Mouse (Mus musculus): ENCODE measurements at regions not wholly inside any gene's neighbourhood (a gene's known extent, or its start where the extent isn't known, plus 50 kb on each side); places are given as distances from the start of the nearest gene placed in this dataset.

- H3K4me1 ChIP-seq (ENCODE audit: control insufficient read depth, insufficient read depth, low read length): no peaks in the 10 kb centered on the region
- no peak overlapping the region for H3K27ac ChIP-seq (ENCODE audit: low read depth, low read length)
- no peaks in the 10 kb centered on the region for H3K9me3 ChIP-seq (ENCODE audit: control insufficient read depth, low read length)
- WGBS: 95% methylated on average over 3 of the region's 3 CpGs
- no peaks in the 10 kb centered on the region for H3K27me3 ChIP-seq (ENCODE audit: control insufficient read depth, insufficient read depth, low read length)
- no peak overlapping the region for H3K9ac ChIP-seq (ENCODE audit: low read depth, low read length)
- H3K4me2 ChIP-seq (replicated peaks; ENCODE audit: low read depth, low read length): no peak overlapping the region
- ATAC-seq (ENCODE audit: low FRiP score, low TSS enrichment): no peak
- no peaks in the 10 kb centered on the region for H3K36me3 ChIP-seq (ENCODE audit: control insufficient read depth, insufficient read depth, low read length)
- no peak overlapping the region for H3K4me3 ChIP-seq (ENCODE audit: low read length)
Observed at GRCm38 (mm10) chr1:154089815-154090214, 111.2 kb upstream of the Zfp648 start.

- no peak overlapping the region for H3K4me2 ChIP-seq (replicated peaks; ENCODE audit: low read depth, low read length)
- H3K4me1 ChIP-seq (ENCODE audit: control insufficient read depth, insufficient read depth, low read length): no peaks in the 10 kb centered on the region
- H3K27me3 ChIP-seq (ENCODE audit: control insufficient read depth, insufficient read depth, low read length): no peaks in the 10 kb centered on the region
- ATAC-seq (ENCODE audit: low FRiP score, low TSS enrichment): no peak
- H3K9me3 ChIP-seq (ENCODE audit: control insufficient read depth, low read length): no peaks in the 10 kb centered on the region
- no peak overlapping the region for H3K27ac ChIP-seq (ENCODE audit: low read depth, low read length)
- WGBS: 74% methylated on average over 7 of the region's 7 CpGs
- H3K4me3 ChIP-seq (ENCODE audit: low read length): no peak overlapping the region
- H3K36me3 ChIP-seq (ENCODE audit: control insufficient read depth, insufficient read depth, low read length): no peaks in the 10 kb centered on the region
- H3K9ac ChIP-seq (ENCODE audit: low read depth, low read length): no peak overlapping the region
Observed at GRCm38 (mm10) chr1:154090521-154091490, 110.2 kb upstream of the Zfp648 start.

- Histone ChIP-seq H3K4me2 (replicated peaks; ENCODE audit: low read depth, low read length) (no peak overlapping the region), H3K4me1 (ENCODE audit: control insufficient read depth, insufficient read depth, low read length) (no peaks in the 10 kb centered on the region), H3K27ac (ENCODE audit: low read depth, low read length) (no peak overlapping the region), H3K9me3 (ENCODE audit: control insufficient read depth, low read length) (no peaks in the 10 kb centered on the region), H3K27me3 (ENCODE audit: control insufficient read depth, insufficient read depth, low read length) (no peaks in the 10 kb centered on the region), H3K4me3 (ENCODE audit: low read length) (no peak overlapping the region), H3K9ac (ENCODE audit: low read depth, low read length) (no peak overlapping the region), H3K36me3 (ENCODE audit: control insufficient read depth, insufficient read depth, low read length) (no peaks in the 10 kb centered on the region)
- no peak for ATAC-seq (ENCODE audit: low FRiP score, low TSS enrichment)
- WGBS: 80% methylated on average over 4 of the region's 4 CpGs
Observed at GRCm38 (mm10) chr1:154093549-154093948, 107.4 kb upstream of the Zfp648 start.

- Histone ChIP-seq H3K9me3 (ENCODE audit: control insufficient read depth, low read length) (no peaks in the 10 kb centered on the region), H3K9ac (ENCODE audit: low read depth, low read length) (no peak overlapping the region), H3K4me1 (ENCODE audit: control insufficient read depth, insufficient read depth, low read length) (no peaks in the 10 kb centered on the region), H3K27ac (ENCODE audit: low read depth, low read length) (no peak overlapping the region), H3K27me3 (ENCODE audit: control insufficient read depth, insufficient read depth, low read length) (no peaks in the 10 kb centered on the region), H3K36me3 (ENCODE audit: control insufficient read depth, insufficient read depth, low read length) (no peaks in the 10 kb centered on the region), H3K4me2 (replicated peaks; ENCODE audit: low read depth, low read length) (no peak overlapping the region), H3K4me3 (ENCODE audit: low read length) (no peak overlapping the region)
- 78% methylated on average over 5 of the region's 5 CpGs for WGBS
- no peak for ATAC-seq (ENCODE audit: low FRiP score, low TSS enrichment)
Observed at GRCm38 (mm10) chr1:154094357-154094756, 106.6 kb upstream of the Zfp648 start.

GRCm38 (mm10) chr1:154096113-154096512, 104.9 kb upstream of the Zfp648 start:
- no peaks in the 10 kb centered on the region for H3K4me1 ChIP-seq (ENCODE audit: control insufficient read depth, insufficient read depth, low read length)

GRCm38 (mm10) chr1:154096911-154097310, 104.1 kb upstream of the Zfp648 start:
- Histone ChIP-seq H3K27ac (ENCODE audit: low read depth, low read length) (no peak overlapping the region), H3K4me2 (replicated peaks; ENCODE audit: low read depth, low read length) (no peak overlapping the region), H3K27me3 (ENCODE audit: control insufficient read depth, insufficient read depth, low read length) (no peaks in the 10 kb centered on the region), H3K9ac (ENCODE audit: low read depth, low read length) (no peak overlapping the region), H3K9me3 (ENCODE audit: control insufficient read depth, low read length) (no peaks in the 10 kb centered on the region), H3K4me1 (ENCODE audit: control insufficient read depth, insufficient read depth, low read length) (no peaks in the 10 kb centered on the region), H3K4me3 (ENCODE audit: low read length) (no peak overlapping the region), H3K36me3 (ENCODE audit: control insufficient read depth, insufficient read depth, low read length) (no peaks in the 10 kb centered on the region)
- WGBS: 93% methylated on average over 2 of the region's 2 CpGs
- no peak for ATAC-seq (ENCODE audit: low FRiP score, low TSS enrichment)

More at GRCm38 (mm10) chr1:154096113-154096512, 104.9 kb upstream of the Zfp648 start:
- WGBS: 88% methylated on average over 7 of the region's 7 CpGs
- no peak overlapping the region for H3K4me3 ChIP-seq (ENCODE audit: low read length)
- H3K27ac ChIP-seq (ENCODE audit: low read depth, low read length): no peak overlapping the region
- no peaks in the 10 kb centered on the region for H3K27me3 ChIP-seq (ENCODE audit: control insufficient read depth, insufficient read depth, low read length)
- H3K4me2 ChIP-seq (replicated peaks; ENCODE audit: low read depth, low read length): no peak overlapping the region
- ATAC-seq (ENCODE audit: low FRiP score, low TSS enrichment): no peak
- no peak overlapping the region for H3K9ac ChIP-seq (ENCODE audit: low read depth, low read length)
- H3K9me3 ChIP-seq (ENCODE audit: control insufficient read depth, low read length): no peaks in the 10 kb centered on the region
- H3K36me3 ChIP-seq (ENCODE audit: control insufficient read depth, insufficient read depth, low read length): no peaks in the 10 kb centered on the region

GRCm38 (mm10) chr1:154097656-154098055, 103.3 kb upstream of the Zfp648 start:
- no peaks in the 10 kb centered on the region for H3K36me3 ChIP-seq (ENCODE audit: control insufficient read depth, insufficient read depth, low read length)
- ATAC-seq (ENCODE audit: low FRiP score, low TSS enrichment): no peak
- no peak overlapping the region for H3K4me2 ChIP-seq (replicated peaks; ENCODE audit: low read depth, low read length)

GRCm38 (mm10) chr1:154100556-154100955, 100.4 kb upstream of the Zfp648 start:
- Histone ChIP-seq H3K4me2 (replicated peaks; ENCODE audit: low read depth, low read length) (no peak overlapping the region), H3K27me3 (ENCODE audit: control insufficient read depth, insufficient read depth, low read length) (no peaks in the 10 kb centered on the region), H3K4me1 (ENCODE audit: control insufficient read depth, insufficient read depth, low read length) (peaks cover 8% of the 10 kb centered on the region; the same call in 1 of the 2 replicates), H3K27ac (ENCODE audit: low read depth, low read length) (no peak overlapping the region), H3K9me3 (ENCODE audit: control insufficient read depth, low read length) (no peaks in the 10 kb centered on the region), H3K36me3 (ENCODE audit: control insufficient read depth, insufficient read depth, low read length) (no peaks in the 10 kb centered on the region), H3K4me3 (ENCODE audit: low read length) (no peak overlapping the region), H3K9ac (ENCODE audit: low read depth, low read length) (no peak overlapping the region)
- WGBS: 87% methylated on average over 3 of the region's 3 CpGs
- ATAC-seq (ENCODE audit: low FRiP score, low TSS enrichment): no peak

More at GRCm38 (mm10) chr1:154097656-154098055, 103.3 kb upstream of the Zfp648 start:
- H3K4me3 ChIP-seq (ENCODE audit: low read length): no peak overlapping the region
- 50% methylated on average over 6 of the region's 6 CpGs for WGBS
- no peak overlapping the region for H3K9ac ChIP-seq (ENCODE audit: low read depth, low read length)
- H3K27me3 ChIP-seq (ENCODE audit: control insufficient read depth, insufficient read depth, low read length): no peaks in the 10 kb centered on the region
- H3K27ac ChIP-seq (ENCODE audit: low read depth, low read length): no peak overlapping the region
- peaks cover 1% of the 10 kb centered on the region; the same call in 1 of the 2 replicates for H3K4me1 ChIP-seq (ENCODE audit: control insufficient read depth, insufficient read depth, low read length)
- H3K9me3 ChIP-seq (ENCODE audit: control insufficient read depth, low read length): no peaks in the 10 kb centered on the region

- no peak for ATAC-seq (ENCODE audit: low FRiP score, low TSS enrichment)
- no peaks in the 10 kb centered on the region for H3K27me3 ChIP-seq (ENCODE audit: control insufficient read depth, insufficient read depth, low read length)
- 86% methylated on average over 1 of the region's 1 CpGs for WGBS
Observed at GRCm38 (mm10) chr1:154101433-154101832, 99.6 kb upstream of the Zfp648 start.

More at GRCm38 (mm10) chr1:154101433-154101832, 99.6 kb upstream of the Zfp648 start:
- Histone ChIP-seq H3K36me3 (ENCODE audit: control insufficient read depth, insufficient read depth, low read length) (no peaks in the 10 kb centered on the region), H3K9me3 (ENCODE audit: control insufficient read depth, low read length) (no peaks in the 10 kb centered on the region), H3K4me3 (ENCODE audit: low read length) (no peak overlapping the region), H3K4me2 (replicated peaks; ENCODE audit: low read depth, low read length) (no peak overlapping the region), H3K27ac (ENCODE audit: low read depth, low read length) (no peak overlapping the region), H3K4me1 (ENCODE audit: control insufficient read depth, insufficient read depth, low read length) (peaks cover 8% of the 10 kb centered on the region; the same call in 1 of the 2 replicates), H3K9ac (ENCODE audit: low read depth, low read length) (no peak overlapping the region)
